26 mouse cellular contexts compared by ENCODE assay signal in genomic region chr10:122558660-122559059, GRCm38 (mm10).
DNase-seq lines count a peak whose midpoint lies in the region; ATAC-seq lines count a peak whose summit lies in the region.
"Had no signal": no experiment of that assay in that cellular context is flagged by ENCODE, and none has a peak within 500 bp of the region (broad histone marks: within the 10 kb centered on the region; RNA-seq: fewer than 3 reads in every experiment).

No protein-coding gene starts in this region.

- H3K27ac ChIP-seq in midbrain, embryonic 11.5 days (ENCODE audit: low read depth, low read length) = no peak overlapping the region
- H3K27ac ChIP-seq in midbrain, embryonic 10.5 days (replicated peaks) = no peak overlapping the region
- H3K27ac ChIP-seq: embryonic facial prominence, embryonic 12.5 days; embryonic facial prominence, embryonic 15.5 days; gastrocnemius, adult 2 months; heart, adult 2 months; heart, embryonic 10.5 days; heart, embryonic 13.5 days; hindbrain, embryonic 12.5 days; hindbrain, embryonic 15.5 days had no signal

- 94% methylated on average over 1 of the region's 1 CpGs for WGBS in midbrain, embryonic 11.5 days
- 93% methylated on average over 1 of the region's 1 CpGs for WGBS in midbrain, embryonic 10.5 days

- no peaks in the 10 kb centered on the region for H3K27me3 ChIP-seq in midbrain, embryonic 11.5 days (ENCODE audit: control insufficient read depth, insufficient read depth, low read length)
- H3K27me3 ChIP-seq in midbrain, embryonic 10.5 days (ENCODE audit: low read depth, poor library complexity, severe bottlenecking) = no peaks in the 10 kb centered on the region
- H3K27me3 ChIP-seq: embryonic facial prominence, embryonic 12.5 days; embryonic facial prominence, embryonic 15.5 days; heart, embryonic 13.5 days; hindbrain, embryonic 12.5 days; hindbrain, embryonic 15.5 days had no signal

- H3K9ac ChIP-seq in midbrain, embryonic 11.5 days (ENCODE audit: low read length) = no peak overlapping the region
- H3K9ac ChIP-seq: embryonic facial prominence, embryonic 12.5 days; embryonic facial prominence, embryonic 15.5 days; forebrain, postnatal 0 days; heart, embryonic 13.5 days; hindbrain, embryonic 12.5 days; hindbrain, embryonic 15.5 days had no signal

- ATAC-seq in midbrain, embryonic 11.5 days (ENCODE audit: low FRiP score) = no peak
- peak; percentile 62 for ATAC-seq in common myeloid progenitor, adult 5-6 weeks (replicated peaks; ENCODE audit: low read depth, poor library complexity, severe bottlenecking)
- ATAC-seq in megakaryocyte, adult 5-6 weeks (ENCODE audit: poor library complexity, severe bottlenecking) = peak; percentile 53
- ATAC-seq: forebrain, embryonic 14.5 days; forebrain, postnatal 0 days; intestine, embryonic 16.5 days had no signal

- peak; percentile 21 for DNase-seq in midbrain, embryonic 11.5 days (ENCODE audit: low spot score, missing footprints)
- DNase-seq in midbrain, embryonic 10.5 days (ENCODE audit: low spot score) = no peak
- no peak for DNase-seq in kidney, postnatal 25 days
- no peak for DNase-seq in adrenal gland, postnatal 36 days
- DNase-seq: adrenal gland, adult 2 months; adrenal gland, postnatal 14 days; cerebellum, adult 11-12 months; cerebellum, adult 8-10 months; cerebellum, postnatal 10 days; cerebellum, postnatal 36 days; forebrain, postnatal 0 days; gastrocnemius, adult 2 months; gastrocnemius, postnatal 25 days; heart, adult 2 months; heart, postnatal 14 days; heart, postnatal 4 days had no signal

- H3K36me3 ChIP-seq in midbrain, embryonic 11.5 days (ENCODE audit: control insufficient read depth, insufficient read depth, low read length) = no peaks in the 10 kb centered on the region
- H3K36me3 ChIP-seq in midbrain, embryonic 10.5 days = no peaks in the 10 kb centered on the region
- H3K36me3 ChIP-seq: embryonic facial prominence, embryonic 12.5 days; embryonic facial prominence, embryonic 15.5 days; heart, embryonic 10.5 days; heart, embryonic 13.5 days; hindbrain, embryonic 12.5 days; hindbrain, embryonic 15.5 days had no signal

- no peaks in the 10 kb centered on the region for H3K9me3 ChIP-seq in midbrain, embryonic 11.5 days (ENCODE audit: control insufficient read depth, low read length)
- no peaks in the 10 kb centered on the region for H3K9me3 ChIP-seq in midbrain, embryonic 10.5 days (replicated peaks)
- H3K9me3 ChIP-seq: embryonic facial prominence, embryonic 12.5 days; embryonic facial prominence, embryonic 15.5 days; heart, embryonic 10.5 days; heart, embryonic 13.5 days; hindbrain, embryonic 12.5 days; hindbrain, embryonic 15.5 days had no signal

- no peak overlapping the region for H3K4me2 ChIP-seq in midbrain, embryonic 11.5 days
- H3K4me2 ChIP-seq: embryonic facial prominence, embryonic 12.5 days; embryonic facial prominence, embryonic 15.5 days; heart, embryonic 13.5 days; hindbrain, embryonic 12.5 days; hindbrain, embryonic 15.5 days had no signal

- H3K4me3 ChIP-seq in midbrain, embryonic 11.5 days (ENCODE audit: low read depth, low read length) = no peak overlapping the region
- no peak overlapping the region for H3K4me3 ChIP-seq in midbrain, embryonic 10.5 days
- H3K4me3 ChIP-seq: embryonic facial prominence, embryonic 12.5 days; embryonic facial prominence, embryonic 15.5 days; gastrocnemius, adult 2 months; heart, adult 2 months; heart, embryonic 10.5 days; heart, embryonic 13.5 days; hindbrain, embryonic 12.5 days; hindbrain, embryonic 15.5 days had no signal

- H3K4me1 ChIP-seq in midbrain, embryonic 11.5 days (ENCODE audit: control insufficient read depth, insufficient read depth, low read length) = no peaks in the 10 kb centered on the region
- no peaks in the 10 kb centered on the region for H3K4me1 ChIP-seq in midbrain, embryonic 10.5 days
- H3K4me1 ChIP-seq: embryonic facial prominence, embryonic 12.5 days; embryonic facial prominence, embryonic 15.5 days; heart, embryonic 10.5 days; hindbrain, embryonic 15.5 days had no signal
